Mouse (Mus musculus): Measurements from ENCODE around the gene Itpr3.

GRCm38 (mm10) chr17:27051514-27051913, 5.6 kb upstream of the Itpr3 start:
- TF ChIP-seq CTCF (IDR thresholded peaks at IDR 0.05; ENCODE audit: insufficient read depth, low read length) (no peak), POLR2A (IDR thresholded peaks at IDR 0.05; ENCODE audit: borderline replicate concordance, extremely low read depth, low read depth, low read length) (peak; percentile 51; the same call in 1 of the 2 replicates)

Measured in lung, adult 2 months (tissue).